Mouse (Mus musculus): ENCODE measurements around the gene 4921517D22Rik. TPM values are rescaled to one million over a fixed set of nuclear protein-coding genes. Genes with fewer than 3 reads are reported as not detected.

Gene 4921517D22Rik
- polyA plus RNA-seq, 1 experiment from 2014 or later: not detected

- Histone ChIP-seq H3K36me3 (ENCODE audit: insufficient read depth) (no peaks in the 10 kb centered on the region), H3K4me2 (no peak overlapping the region; the same call in 1 of the 2 replicates), H3K4me1 (ENCODE audit: insufficient read depth) (no peaks in the 10 kb centered on the region), H3K27me3 (ENCODE audit: insufficient read depth, low read length) (no peaks in the 10 kb centered on the region), H3K9ac (no peak overlapping the region), H3K4me3 (ENCODE audit: low read depth, low read length) (0 out of 2 replicates have a peak overlapping the region, but pooled peaks have one; percentile 75), H3K27ac (ENCODE audit: low read depth) (no peak overlapping the region), H3K9me3 (ENCODE audit: low read depth, low read length) (no peaks in the 10 kb centered on the region)
- ATAC-seq (ENCODE audit: insufficient read depth) (no peak), DNase-seq (no peak)
- WGBS: 68% methylated on average over 12 of the region's 12 CpGs
- TF ChIP-seq CTCF (IDR thresholded peaks at IDR 0.05; ENCODE audit: low read depth): no peak
Measured at GRCm38 (mm10) chr13:59676316-59677229, 17.3 kb downstream of the 4921517D22Rik start.

GRCm38 (mm10) chr13:59675151-59676011, 18.5 kb downstream of the 4921517D22Rik start, which contains the start of gene Golm1:
Golm1 (minus strand) TSS chr13:59675811.
- peak within 1 kb of the TSS; percentile 83 for H3K4me2 ChIP-seq
- WGBS: under 1% methylated on average over 43 of the region's 61 CpGs

DNA sequence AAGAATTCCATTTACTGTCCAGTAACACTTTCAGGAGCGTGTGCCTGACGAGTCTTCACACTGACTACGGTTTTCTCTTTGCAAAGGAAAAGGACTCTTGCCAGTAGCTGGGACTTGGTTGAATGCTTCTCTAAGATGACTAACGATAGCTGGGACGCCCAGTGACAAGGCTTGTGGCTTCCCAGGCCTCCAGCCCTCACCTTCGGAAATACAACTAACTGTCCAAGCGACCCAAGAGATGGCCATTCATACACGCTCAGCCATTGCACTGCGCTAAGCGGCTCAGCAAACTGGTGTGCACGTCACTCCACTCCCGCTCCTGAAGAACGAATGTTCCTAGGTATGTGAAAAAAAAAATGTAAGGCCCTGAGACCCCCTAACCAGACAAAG, 19.2 kb downstream of the 4921517D22Rik start:
- H3K9me3 ChIP-seq (ENCODE audit: low read depth, low read length): no peaks in the 10 kb centered on the region
- DNase-seq (peak; percentile 62), ATAC-seq (ENCODE audit: insufficient read depth) (peak; percentile 34; the same call in 1 of the 2 replicates)
- H3K4me1 ChIP-seq (ENCODE audit: insufficient read depth): no peaks in the 10 kb centered on the region
- H3K36me3 ChIP-seq (ENCODE audit: insufficient read depth): no peaks in the 10 kb centered on the region
- TF ChIP-seq CTCF (IDR thresholded peaks at IDR 0.05; ENCODE audit: low read depth): no peak
- no peaks in the 10 kb centered on the region for H3K27me3 ChIP-seq (ENCODE audit: insufficient read depth, low read length)
- peak overlapping the region; percentile 75 for H3K4me3 ChIP-seq (ENCODE audit: low read depth, low read length)
- peak overlapping the region; percentile 83 for H3K4me2 ChIP-seq
- peak overlapping the region; percentile 67; the same call in 1 of the 2 replicates for H3K27ac ChIP-seq (ENCODE audit: low read depth)
- H3K9ac ChIP-seq: peak overlapping the region; percentile 71
- 2% methylated on average over 13 of the region's 13 CpGs for WGBS

More at GRCm38 (mm10) chr13:59675151-59676011, 18.5 kb downstream of the 4921517D22Rik start, which contains the start of gene Golm1:
- no peak for TF ChIP-seq CTCF (IDR thresholded peaks at IDR 0.05; ENCODE audit: low read depth)
- peak; percentile 95 for ATAC-seq (ENCODE audit: insufficient read depth)
- Histone ChIP-seq H3K27me3 (ENCODE audit: insufficient read depth, low read length) (no peaks in the 10 kb centered on the region), H3K4me1 (ENCODE audit: insufficient read depth) (no peaks in the 10 kb centered on the region), H3K36me3 (ENCODE audit: insufficient read depth) (no peaks in the 10 kb centered on the region), H3K9ac (peak within 1 kb of the TSS; percentile 71), H3K4me3 (ENCODE audit: low read depth, low read length) (peak within 1 kb of the TSS; percentile 75), H3K27ac (ENCODE audit: low read depth) (peak within 1 kb of the TSS; percentile 67), H3K9me3 (ENCODE audit: low read depth, low read length) (no peaks in the 10 kb centered on the region)
- peak; percentile 81 for DNase-seq

DNA sequence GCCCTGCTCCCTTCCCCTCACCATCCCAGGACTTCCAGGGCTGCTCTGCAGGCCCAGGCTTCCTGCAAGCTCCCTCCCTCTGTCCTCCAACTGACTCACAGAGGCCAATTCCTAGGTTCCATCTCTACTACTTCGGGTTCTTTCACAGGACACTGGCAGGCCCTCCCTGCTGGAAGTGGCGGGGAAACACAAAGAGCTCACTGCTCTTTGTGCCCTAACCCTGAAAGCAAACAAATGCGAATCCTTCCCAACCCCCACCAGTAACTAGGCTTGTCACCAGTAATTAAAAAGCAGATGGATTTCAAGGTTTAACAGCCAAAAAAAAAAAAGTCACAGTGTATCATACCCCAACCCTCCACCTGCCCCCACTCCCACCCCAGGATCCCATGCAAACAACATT, 19.7 kb downstream of the 4921517D22Rik start:
- Histone ChIP-seq H3K27me3 (ENCODE audit: insufficient read depth, low read length) (no peaks in the 10 kb centered on the region), H3K4me3 (ENCODE audit: low read depth, low read length) (peak overlapping the region; percentile 75), H3K4me2 (peak overlapping the region; percentile 83), H3K36me3 (ENCODE audit: insufficient read depth) (no peaks in the 10 kb centered on the region), H3K4me1 (ENCODE audit: insufficient read depth) (no peaks in the 10 kb centered on the region), H3K27ac (ENCODE audit: low read depth) (no peak overlapping the region), H3K9ac (peak overlapping the region; percentile 30; the same call in 1 of the 2 replicates), H3K9me3 (ENCODE audit: low read depth, low read length) (no peaks in the 10 kb centered on the region)
- DNase-seq (peak; percentile 36), ATAC-seq (ENCODE audit: insufficient read depth) (no peak)
- no peak for TF ChIP-seq CTCF (IDR thresholded peaks at IDR 0.05; ENCODE audit: low read depth)
- 10% methylated on average over 3 of the region's 3 CpGs for WGBS

DNA sequence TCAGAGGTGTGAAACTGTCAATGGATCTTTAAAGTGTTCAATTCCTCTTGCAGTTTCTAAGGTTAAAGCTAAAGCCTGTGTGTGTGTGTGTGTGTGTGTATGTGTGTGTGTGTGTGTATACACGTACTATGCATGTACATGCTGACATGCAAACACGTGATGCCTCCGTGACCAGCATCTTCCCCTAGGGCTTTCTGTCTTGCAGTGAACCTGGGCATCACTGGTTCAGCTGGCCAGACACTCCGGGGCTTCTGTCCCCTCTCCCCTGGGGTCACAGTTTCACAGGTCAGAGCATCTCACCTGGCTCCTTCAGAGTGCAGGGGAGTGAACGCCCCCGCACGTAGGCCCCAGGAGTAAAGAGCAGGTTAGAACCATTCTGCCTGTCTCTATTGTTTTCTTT, 20.3 kb downstream of the 4921517D22Rik start:
- Histone ChIP-seq H3K4me2 (peak overlapping the region; percentile 83; the same call in 1 of the 2 replicates), H3K4me1 (ENCODE audit: insufficient read depth) (no peaks in the 10 kb centered on the region), H3K27ac (ENCODE audit: low read depth) (no peak overlapping the region), H3K4me3 (ENCODE audit: low read depth, low read length) (no peak overlapping the region), H3K36me3 (ENCODE audit: insufficient read depth) (no peaks in the 10 kb centered on the region), H3K27me3 (ENCODE audit: insufficient read depth, low read length) (no peaks in the 10 kb centered on the region), H3K9me3 (ENCODE audit: low read depth, low read length) (no peaks in the 10 kb centered on the region), H3K9ac (no peak overlapping the region)
- WGBS: 66% methylated on average over 7 of the region's 7 CpGs
- DNase-seq: no peak
- no peak for ATAC-seq (ENCODE audit: insufficient read depth)
- no peak for TF ChIP-seq CTCF (IDR thresholded peaks at IDR 0.05; ENCODE audit: low read depth)

DNA sequence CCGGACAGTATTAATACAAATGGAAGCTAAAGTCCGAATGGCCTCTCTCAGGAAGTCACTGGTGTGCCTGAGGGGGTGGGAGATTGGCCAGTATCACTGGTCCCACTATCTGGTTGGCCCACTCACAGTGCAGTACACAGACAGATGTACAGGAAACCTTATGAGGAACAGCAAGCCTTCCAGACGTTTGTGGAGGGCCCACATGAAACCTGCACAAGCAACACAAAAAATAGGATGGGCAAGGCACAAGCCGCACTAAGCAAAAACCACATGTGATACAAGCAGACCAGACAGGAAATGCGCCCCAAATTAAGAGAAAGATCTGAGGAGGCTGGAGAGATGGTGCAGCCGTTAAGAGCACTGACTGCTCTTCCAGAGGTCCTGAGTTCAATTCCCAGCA, 21.7 kb downstream of the 4921517D22Rik start:
- Histone ChIP-seq H3K4me3 (ENCODE audit: low read depth, low read length) (no peak overlapping the region), H3K36me3 (ENCODE audit: insufficient read depth) (no peaks in the 10 kb centered on the region), H3K27me3 (ENCODE audit: insufficient read depth, low read length) (no peaks in the 10 kb centered on the region), H3K4me1 (ENCODE audit: insufficient read depth) (no peaks in the 10 kb centered on the region), H3K9ac (no peak overlapping the region), H3K4me2 (no peak overlapping the region), H3K27ac (ENCODE audit: low read depth) (no peak overlapping the region), H3K9me3 (ENCODE audit: low read depth, low read length) (no peaks in the 10 kb centered on the region)
- DNase-seq: no peak
- ATAC-seq (ENCODE audit: insufficient read depth): no peak
- WGBS: 67% methylated on average over 6 of the region's 6 CpGs
- TF ChIP-seq CTCF (IDR thresholded peaks at IDR 0.05; ENCODE audit: low read depth): no peak

All from lung, embryonic 14.5 days (tissue).